Mouse (Mus musculus): ENCODE measurements around the gene Heatr5a.

Gene Heatr5a

DNA sequence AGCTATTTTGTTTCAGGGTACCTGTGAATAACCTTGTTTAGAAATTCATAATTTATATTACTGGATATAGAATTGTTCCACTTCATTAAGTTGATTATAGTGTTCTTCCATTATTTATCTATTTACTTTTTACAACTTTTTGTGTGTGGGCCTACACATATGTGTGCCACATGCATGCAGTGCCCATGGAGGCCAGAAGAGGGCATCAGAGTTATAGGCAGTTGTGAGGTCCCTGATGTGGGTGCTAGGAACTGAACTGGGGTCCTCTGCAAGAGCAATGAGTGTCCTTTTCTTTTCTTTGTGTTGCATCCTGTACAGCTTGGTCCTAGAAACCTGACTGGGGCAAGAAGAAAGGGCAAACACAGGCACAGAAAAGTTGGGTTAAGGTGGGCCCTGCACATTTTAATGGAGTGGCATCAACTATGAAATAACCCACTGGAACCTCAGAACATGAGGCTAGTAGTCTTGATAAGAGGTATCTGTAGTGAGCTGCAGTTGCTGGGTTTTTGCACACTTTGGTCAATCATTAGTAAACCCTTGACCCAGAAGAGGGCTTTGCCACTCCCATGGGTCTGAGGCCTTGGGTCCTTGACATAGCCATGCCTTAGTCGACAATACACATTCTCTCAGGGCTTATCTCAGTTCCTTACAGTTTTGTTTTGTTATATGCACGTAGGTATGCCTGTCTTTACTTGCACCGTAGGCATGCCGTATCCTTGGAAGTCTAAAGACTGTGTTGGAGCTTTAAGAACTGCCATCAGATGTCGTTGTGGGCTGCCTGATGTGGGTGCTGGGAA, 1.3 kb upstream of the Heatr5a start:
- no peak for DNase-seq (ENCODE audit: low spot score in 2 of 2)

DNA sequence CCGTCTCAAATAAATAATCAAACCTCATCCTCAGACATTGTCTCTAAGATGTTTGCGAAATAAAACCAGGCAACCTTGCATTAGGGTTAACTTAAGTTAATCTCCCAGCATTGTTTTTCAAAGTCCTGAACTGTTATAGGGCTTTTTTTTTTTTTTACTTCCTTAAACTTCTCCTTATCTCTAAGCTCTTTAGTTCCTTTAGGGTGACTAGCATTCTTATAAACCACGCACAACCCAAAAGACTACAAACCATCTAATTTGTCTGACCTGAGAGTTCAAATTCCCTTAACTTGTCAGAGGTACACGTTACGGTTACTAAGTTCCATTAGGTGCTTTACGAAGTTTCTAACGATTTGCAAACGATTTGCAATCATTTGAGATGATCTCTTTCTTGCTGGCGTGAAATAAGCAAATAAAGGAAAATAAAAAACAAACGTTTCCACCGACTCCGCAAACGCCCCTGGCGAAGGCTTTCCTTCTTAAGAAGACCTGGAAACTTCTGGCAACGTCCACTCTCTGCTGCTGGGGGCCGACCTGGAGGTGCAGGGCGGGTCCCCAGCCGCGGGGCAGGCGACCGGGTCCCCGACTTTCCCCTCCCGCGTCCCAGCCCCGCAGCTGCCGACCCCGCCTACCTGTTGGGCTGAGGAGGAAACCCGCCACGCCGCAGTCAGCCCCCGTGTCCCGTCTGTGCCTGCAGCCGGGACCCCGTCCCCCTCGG, 610 bp downstream of the Heatr5a start:
- peak in 1 of 2 experiments; percentile 8 for DNase-seq (ENCODE audit: low spot score in 2 of 2)

DNA sequence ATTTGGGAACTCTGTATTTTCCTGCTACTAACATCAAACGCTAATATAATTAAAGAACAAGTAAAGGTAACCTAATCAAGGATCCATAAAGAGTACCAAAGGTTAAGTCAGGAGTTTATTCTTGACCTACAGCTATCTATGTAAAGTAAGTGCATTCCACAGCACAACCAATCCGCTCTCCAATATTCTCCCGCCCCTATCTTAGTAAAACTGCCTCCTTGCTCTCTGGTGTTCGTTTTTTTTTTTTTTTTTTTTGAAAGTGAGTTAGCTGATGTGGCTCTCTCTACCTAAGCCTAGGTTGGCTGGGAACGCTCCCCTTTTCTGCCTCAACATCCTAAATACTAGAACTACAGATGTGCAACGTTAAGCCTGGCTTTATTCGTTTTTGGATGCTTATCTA, 1.2 kb downstream of the Heatr5a start:
- no peak for DNase-seq (ENCODE audit: low spot score in 2 of 2)

DNA sequence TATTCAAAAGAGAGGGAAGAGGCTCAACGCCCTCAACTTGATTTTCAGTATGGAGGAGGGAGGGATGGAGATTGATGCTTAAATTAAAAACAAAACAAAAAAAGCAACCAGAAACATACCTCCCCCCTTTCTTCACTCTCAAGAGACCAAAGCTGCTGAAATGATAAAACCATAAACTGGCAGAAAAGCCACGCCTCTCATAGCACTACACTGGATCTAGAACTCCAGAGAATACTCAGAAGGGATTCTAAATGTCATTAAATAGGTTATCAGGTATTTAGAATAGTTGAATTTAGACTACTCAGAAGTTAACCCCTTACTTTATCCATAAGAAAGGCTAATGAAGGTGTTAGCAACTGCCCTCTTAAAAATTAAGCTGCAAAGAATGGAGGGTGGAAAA, 2.0 kb downstream of the Heatr5a start:
- DNase-seq (ENCODE audit: low spot score in 2 of 2), result no peak

DNA sequence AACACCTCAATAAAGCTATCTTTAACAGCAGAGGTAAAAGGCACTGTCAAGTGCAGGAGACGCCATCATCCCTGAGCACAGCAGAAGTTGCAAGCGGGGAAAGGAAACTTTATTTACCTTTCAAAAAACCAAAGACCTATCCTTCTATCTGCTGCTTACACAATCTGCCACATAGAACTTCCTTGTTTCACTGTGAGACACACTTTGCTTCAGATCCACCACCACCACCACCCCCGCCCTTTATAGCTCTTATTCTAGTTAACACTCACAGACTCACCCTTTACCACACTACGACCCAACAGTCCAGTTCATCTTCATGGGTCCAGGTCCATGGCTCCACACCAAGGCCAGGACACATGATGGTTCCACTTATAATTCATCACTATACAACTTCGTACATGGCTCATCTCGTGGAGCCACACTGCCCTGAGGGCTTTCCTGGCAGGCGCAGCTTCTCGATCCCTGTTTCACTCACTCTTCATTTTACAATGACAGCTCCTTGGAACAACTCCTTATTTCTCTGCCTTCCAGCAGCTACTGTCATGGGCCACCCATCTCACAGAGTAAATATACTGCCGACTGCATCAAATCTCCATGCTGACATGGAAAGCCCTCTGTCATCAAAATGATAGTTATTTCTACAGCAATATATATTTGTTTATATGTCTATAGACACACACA, 3.1 kb downstream of the Heatr5a start:
- DNase-seq (ENCODE audit: low spot score in 2 of 2), result no peak

DNA sequence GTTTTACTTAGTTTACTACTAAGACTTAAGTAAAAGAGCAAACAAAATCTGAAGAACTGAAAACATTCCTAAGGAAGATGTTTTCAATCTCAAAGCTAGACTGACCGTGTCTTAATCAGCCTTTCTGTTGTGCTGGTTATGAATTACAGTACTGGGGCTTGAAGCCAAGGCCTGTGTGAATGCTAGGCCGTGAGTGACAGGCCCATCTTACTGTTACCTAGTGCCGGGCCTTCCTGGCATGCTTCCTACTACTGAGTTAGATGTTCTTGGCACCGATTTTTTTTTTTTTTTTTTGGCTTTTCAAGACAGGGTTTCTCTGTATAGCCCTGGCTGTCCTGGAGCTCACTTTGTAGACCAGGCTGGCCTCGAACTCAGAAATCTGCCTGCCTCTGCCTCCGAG, 13.5 kb downstream of the Heatr5a start:
- no peak for DNase-seq (ENCODE audit: low spot score in 2 of 2)

DNA sequence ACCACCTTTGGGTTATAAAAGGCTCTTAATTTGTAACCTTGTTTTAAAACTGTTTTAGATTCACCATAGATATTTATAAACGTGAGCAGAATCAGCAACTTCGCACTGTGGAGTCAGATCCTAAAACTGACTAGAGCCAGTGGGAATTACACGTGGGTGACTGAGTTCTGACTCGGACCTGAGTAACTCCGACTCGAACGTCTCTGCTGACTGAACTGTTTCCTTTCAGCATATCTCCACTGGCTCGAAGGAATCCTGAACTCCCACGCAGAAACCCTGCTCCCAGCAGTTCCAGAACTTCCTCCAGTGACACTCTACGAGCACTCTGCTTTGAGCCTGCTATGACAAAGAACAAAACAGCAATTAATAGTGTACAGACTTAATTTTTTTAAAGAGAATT, 18.8 kb downstream of the Heatr5a start:
- peak; percentile 9 to 45 for DNase-seq (ENCODE audit: low spot score in 2 of 2)

DNA sequence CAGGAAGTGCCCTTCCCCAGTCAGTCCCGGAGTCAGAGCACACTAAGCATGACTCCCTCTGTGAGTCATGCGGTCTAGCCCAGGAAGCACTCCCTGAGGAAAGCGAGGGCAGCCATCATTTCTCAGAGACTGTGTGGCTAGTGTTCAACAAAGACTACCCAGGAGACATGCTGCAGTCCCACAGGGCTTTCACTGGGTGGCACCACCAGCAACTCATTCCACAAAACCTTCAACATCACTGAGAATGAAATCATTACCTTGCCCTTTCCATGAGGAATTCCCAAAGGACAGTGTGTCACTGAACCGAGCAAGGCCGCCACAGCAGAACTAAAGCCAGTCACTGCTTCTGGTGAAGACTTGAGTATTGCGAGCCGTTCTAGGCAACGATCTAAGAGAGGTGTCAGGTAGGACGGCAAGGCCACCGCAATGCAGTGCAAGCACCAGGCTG, 23.6 kb downstream of the Heatr5a start:
- DNase-seq (ENCODE audit: low spot score in 2 of 2), result no peak

DNA sequence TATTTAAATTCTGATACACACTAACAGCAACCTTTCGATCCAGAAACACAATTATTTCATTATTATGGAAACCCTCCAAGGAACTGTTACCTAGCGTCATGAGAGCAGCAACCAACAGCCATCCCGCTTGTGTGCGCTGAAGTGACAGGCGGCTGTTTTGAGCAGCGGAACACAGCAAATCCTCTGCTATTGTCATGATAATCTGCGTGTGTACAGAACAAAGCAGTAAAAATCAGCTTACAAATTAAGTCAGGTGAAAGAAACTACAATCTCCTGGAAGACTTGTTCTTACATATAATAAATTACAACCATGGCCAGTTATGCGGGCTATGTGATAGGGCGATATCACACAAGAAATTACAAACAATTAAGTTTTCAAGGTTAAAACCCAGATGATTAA, 25.8 kb downstream of the Heatr5a start:
- DNase-seq (ENCODE audit: low spot score in 2 of 2), result no peak

DNA sequence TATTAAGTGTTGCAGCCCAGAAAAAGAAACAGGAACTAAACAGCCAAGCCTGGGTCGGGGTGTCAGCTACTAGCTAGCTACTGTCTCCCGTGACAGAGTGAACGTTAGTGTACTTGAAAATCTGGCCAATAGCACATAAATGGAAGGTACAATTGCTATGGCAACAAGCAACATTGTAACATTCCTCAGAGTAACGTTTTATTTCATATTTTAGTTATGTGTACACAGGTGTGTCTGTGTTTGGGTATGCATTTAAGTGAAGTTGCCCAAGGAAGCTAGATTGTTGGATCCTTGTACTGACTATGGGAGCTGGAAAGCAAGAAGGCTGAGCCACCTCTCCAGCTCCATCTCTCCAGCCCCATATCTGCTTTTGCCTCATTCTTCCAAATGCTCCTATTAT, 31.3 kb downstream of the Heatr5a start:
- DNase-seq (ENCODE audit: low spot score in 2 of 2), result no peak

DNA sequence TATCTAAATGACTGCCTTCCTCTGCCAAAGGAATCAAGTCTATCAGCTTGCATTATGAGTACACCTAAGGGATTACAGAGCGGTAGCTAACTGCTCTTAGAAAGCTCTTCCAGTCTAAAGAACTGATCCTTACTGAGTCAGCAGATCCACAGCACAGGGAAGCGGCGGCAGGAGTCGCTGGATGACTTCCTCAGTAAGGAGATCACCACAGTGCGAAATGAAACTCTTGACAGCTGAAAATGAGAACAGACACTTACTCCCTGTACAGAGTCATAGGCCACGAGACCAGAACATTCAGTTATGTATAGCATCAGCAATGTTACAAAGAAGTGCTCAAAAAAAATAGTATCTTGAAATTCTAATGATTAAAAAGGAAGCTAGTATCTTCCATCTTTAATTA, 33.2 kb downstream of the Heatr5a start:
- no peak for DNase-seq (ENCODE audit: low spot score in 2 of 2)

DNA sequence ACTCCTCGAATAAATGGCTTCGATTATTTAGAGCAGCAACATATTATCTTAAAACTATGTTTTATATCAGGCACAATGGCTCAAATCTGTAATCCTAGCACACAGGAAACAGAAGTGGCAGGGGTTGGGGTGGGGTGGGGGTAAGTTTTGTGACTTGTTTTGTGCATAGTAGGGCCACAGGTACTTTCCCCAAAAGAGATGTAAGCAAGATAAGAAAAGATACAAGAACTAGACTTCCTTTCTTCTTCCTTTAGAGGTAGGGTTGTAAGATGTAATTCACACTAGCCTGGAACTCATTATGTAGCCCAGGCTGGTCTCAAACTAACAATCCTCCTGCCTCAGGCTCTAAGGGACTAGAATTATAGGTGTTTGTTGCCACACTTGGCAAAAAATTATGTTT, 41.5 kb downstream of the Heatr5a start:
- no peak for DNase-seq (ENCODE audit: low spot score in 2 of 2)

DNA sequence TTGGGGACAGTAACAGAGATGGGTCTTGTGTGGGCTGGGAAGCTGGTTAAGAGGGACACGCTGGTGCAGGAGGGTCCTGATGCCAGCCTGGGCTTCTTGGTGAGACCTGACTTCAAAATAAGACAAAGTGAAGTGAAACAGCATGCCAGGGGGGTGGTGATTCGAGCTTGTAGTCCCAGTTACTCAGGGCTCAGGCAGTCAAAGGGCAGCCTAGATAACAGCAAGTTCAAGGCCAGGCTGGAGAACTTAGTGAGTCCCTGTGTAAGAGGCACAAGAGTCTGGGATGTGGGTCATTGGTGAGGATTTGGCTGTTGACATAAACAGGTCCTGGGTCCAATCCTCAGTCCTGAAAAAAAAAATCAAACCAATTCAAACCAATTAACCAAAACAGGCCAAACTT, 53.9 kb downstream of the Heatr5a start:
- no peak for DNase-seq (ENCODE audit: low spot score in 2 of 2)

DNA sequence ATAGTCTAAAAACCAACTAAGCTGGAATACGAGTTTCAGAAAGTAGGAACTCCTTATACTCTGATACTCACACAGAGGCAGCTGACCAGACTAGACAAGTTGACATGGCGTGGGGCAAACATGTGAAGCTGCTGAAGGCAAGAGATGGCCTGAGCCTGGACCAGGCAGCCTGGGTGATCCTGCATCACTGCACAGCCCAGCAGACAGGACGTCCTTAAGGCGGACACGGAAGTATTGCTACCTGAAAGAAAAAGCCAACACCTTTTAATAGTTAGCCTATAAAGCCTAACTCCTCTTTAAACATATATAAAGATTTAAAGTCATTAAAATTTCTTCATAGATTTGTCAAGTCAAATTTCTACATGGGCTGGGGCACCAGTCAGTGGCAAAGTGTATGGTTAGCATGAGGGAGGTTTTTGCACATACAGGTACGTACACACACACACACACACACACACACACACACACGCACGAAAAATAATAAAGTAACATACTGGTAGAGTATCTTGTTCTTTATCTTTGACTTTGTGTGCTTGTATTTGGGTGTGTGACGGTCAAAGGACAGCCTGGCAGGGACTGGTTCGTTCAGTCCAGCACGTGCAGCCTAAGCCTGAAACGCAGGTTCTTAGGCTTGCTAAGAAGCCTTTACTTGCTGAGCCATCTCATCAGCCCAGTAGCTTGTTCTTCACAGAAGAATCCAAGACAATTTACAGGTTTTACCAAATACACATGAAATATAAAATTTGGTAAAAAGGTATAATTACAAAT, 56.0 kb downstream of the Heatr5a start:
- no peak for DNase-seq (ENCODE audit: low spot score in 2 of 2)

DNA sequence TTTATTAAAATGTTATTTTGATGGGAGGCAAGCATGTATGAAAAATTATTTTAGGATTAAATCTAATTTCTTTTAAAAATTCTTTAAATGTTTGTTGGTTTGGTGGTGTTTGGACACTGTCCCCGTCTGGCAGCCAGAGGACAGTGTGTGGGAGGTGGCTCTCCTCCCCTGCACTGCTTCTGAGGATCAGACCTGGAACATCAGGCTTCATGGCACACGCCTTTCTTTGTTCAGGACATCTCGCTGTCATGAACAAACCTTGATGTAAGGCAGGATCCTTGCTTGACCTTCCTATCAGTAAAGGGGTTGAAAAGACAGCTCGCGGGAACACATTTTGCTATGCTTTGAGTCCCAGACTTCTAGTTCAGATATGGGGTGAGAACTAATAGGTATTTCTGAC, 61.9 kb downstream of the Heatr5a start:
- no peak for DNase-seq (ENCODE audit: low spot score in 2 of 2)

DNA sequence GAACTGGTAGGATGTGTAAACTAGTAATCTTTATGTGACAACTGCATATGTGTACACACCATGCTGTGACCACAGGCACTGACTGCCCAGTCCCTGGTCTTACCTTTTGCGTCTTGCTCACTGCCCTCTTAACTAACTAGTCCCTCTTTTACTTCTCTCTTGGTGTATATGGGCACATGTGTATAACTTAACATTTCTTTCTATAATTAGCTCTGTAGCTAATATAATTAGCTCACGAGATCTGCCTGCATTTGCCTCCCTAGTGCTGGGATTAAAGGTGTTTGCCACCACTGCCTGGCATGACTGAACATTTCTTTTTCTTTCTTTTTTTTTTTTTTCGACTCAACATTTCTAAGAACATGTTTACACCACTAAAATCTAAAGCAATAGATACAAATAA, 63.6 kb downstream of the Heatr5a start:
- no peak for DNase-seq (ENCODE audit: low spot score in 2 of 2)

DNA sequence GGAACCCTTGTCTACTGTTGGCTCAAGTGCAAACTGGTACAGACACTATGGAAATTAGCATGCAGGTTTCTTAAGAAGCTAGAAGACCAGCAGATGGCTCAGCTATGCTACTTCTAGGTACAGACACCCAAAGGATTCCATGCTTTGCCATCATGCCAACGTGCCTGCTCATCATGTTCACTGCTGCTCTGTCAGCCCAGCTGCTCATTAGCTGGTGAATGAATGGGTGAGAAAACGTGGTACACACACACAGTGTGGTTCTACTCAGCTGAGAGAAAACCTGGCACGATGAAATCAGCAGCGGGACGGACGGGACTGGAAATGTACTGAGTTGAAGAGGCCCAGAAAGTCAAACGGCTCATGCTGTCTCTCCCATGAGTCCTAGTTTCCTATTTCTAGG, 70.6 kb downstream of the Heatr5a start:
- DNase-seq (ENCODE audit: low spot score in 2 of 2), result peak; percentile 37 to 41

DNA sequence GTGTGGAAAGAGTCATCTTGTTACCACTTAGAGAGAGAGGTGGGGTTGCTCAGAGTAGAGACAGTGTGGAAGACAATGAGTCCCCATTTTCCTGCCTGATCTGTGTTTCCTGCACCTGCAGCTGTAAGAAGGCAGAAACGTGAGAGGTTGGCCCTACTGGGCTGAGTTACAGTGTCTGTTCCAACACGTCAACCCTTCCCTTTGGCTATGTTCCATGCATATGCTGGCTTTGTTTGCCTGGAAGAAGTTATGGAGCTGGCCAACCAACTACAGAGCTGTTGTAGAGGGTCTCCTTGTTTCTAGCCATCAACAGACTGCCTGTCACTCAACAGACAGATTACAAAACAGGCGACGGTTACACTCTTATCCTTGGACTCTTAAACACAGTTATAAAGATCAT, 74.2 kb downstream of the Heatr5a start:
- no peak for DNase-seq (ENCODE audit: low spot score in 2 of 2)

DNA sequence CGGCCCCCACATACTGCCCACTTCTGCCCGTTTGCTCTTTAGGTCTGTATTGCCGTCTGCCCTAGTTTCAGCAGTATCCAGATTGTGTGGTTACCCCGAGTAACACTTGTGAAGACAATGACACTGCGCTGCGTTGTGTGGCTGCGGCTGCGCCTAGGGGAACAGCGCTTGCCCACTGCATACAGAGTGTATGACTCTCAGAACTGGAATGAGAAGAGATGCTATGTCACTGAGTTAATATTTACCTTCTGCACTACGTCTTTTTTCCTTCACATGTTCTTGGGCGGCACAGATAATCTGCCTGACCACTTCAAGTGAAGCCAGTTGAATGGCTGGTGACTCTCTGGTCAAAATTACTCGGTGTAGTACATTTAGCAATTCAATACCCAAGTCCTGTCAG, 82.5 kb downstream of the Heatr5a start:
- no peak for DNase-seq (ENCODE audit: low spot score in 2 of 2)

DNA sequence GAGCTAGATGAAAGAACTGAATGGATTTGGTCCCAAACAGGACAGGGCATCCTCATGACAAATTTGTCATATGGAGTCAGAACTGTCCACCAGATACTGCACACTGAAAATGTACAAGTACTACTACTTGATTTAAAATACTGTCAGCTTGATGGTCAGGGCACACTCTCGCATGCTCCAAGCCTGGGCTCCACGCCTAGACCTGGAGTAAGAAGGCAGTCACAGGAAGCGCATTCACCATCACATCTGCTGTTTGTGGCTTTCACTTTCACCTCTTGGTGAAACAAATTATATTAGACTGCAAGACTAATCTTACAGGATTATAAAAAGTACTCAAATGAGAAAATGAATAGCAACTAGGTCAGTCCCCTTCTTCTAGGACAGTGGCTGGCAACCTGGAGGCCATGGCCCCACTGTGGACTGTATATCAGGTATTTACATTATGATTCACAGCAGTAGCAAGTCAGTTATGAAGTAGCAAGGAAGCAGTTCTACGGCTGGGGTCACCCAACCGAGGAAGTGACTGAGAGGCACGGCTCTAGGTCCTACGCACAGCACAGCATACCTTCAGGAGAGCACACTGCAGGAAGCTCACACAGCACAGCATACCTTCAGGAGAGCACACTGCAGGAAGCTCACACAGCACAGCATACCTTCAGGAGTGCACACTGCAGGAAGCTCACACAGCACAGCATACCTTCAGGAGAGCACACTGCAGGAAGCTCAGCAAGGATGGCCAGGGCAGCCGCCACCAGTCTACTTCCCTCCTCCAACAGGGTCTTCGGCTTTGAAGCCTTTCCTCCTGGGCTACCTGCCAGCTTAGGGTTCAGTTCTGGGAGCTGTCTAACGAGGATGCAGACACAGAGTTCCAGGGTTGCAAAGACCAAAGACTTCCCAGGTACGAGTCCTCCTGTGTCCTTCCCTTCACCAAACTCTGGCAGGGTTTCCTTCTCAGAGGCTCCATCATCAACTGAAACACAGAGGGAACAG, 83.5 kb downstream of the Heatr5a start:
- DNase-seq (ENCODE audit: low spot score in 2 of 2), result no peak

DNA sequence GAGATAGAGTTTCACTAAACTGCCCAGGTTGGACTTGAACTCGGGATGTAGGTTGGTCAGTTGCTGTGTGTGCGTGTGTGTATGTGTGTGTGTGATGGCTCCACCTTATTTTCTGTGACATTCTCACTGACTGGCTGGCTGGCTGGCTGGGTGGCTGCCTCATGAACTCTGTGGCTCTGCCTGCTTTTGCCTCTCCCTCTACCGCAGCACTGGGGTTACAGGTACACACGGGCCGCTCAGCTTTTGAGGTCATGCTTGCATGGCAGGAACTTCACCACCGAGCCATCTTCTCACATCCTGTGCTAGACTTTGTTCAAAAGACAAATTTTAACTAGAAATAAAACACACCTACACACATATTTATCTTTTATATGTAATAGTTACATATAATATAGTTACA, 84.8 kb downstream of the Heatr5a start:
- DNase-seq (ENCODE audit: low spot score in 2 of 2), result no peak

All from right cerebral cortex, postnatal 36 days (tissue).